Comparison of ENCODE assay signal across 10 mouse cellular contexts in genomic region chr3:55828481-55829256, GRCm38 (mm10). TPM values are rescaled to one million over a fixed set of nuclear protein-coding genes. Genes with fewer than 3 reads are reported as not detected.
DNase-seq lines count a peak whose midpoint lies in the region; ATAC-seq and TF ChIP-seq lines count a peak whose summit lies in the region.
"Had no signal": no experiment of that assay in that cellular context is flagged by ENCODE, and none has a peak within 500 bp of the region (broad histone marks: within the 10 kb centered on the region; RNA-seq: fewer than 3 reads in every experiment).

No protein-coding gene starts in this region.

- TF ChIP-seq CTCF in kidney, postnatal 0 days (IDR thresholded peaks at IDR 0.05; ENCODE audit: low read depth) = no peak

- WGBS in midbrain, embryonic 16.5 days = 46% methylated on average over 10 of the region's 10 CpGs
- 48% methylated on average over 10 of the region's 10 CpGs for WGBS in midbrain, embryonic 15.5 days
- 33% methylated on average over 10 of the region's 10 CpGs for WGBS in kidney, postnatal 0 days

- H3K4me1 ChIP-seq in midbrain, embryonic 16.5 days (ENCODE audit: control insufficient read depth, insufficient read depth, low read length) = peaks cover 14% of the 10 kb centered on the region
- peaks cover 11% of the 10 kb centered on the region for H3K4me1 ChIP-seq in midbrain, embryonic 15.5 days
- no peaks in the 10 kb centered on the region for H3K4me1 ChIP-seq in kidney, postnatal 0 days (replicated peaks; ENCODE audit: insufficient read depth, low read length)

- no peaks in the 10 kb centered on the region for H3K9me3 ChIP-seq in midbrain, embryonic 16.5 days (replicated peaks; ENCODE audit: control insufficient read depth, low read length, poor library complexity, severe bottlenecking)
- no peaks in the 10 kb centered on the region for H3K9me3 ChIP-seq in midbrain, embryonic 15.5 days
- no peaks in the 10 kb centered on the region for H3K9me3 ChIP-seq in kidney, postnatal 0 days (replicated peaks; ENCODE audit: low read length)
- H3K9me3 ChIP-seq: limb, embryonic 12.5 days had no signal

- H3K27me3 ChIP-seq in midbrain, embryonic 16.5 days (ENCODE audit: control insufficient read depth, insufficient read depth, low read depth, low read length) = no peaks in the 10 kb centered on the region
- no peaks in the 10 kb centered on the region for H3K27me3 ChIP-seq in midbrain, embryonic 15.5 days (replicated peaks)
- no peaks in the 10 kb centered on the region for H3K27me3 ChIP-seq in kidney, postnatal 0 days (ENCODE audit: insufficient read depth, low read length)
- H3K27me3 ChIP-seq: limb, embryonic 12.5 days had no signal

- no peak overlapping the region for H3K9ac ChIP-seq in midbrain, embryonic 16.5 days (ENCODE audit: low read depth, low read length)
- no peak overlapping the region for H3K9ac ChIP-seq in midbrain, embryonic 15.5 days
- no peak overlapping the region for H3K9ac ChIP-seq in kidney, postnatal 0 days (ENCODE audit: low read depth, low read length)
- H3K9ac ChIP-seq: limb, embryonic 12.5 days had no signal

- 0 out of 2 replicates have a peak, but pooled peaks have one; percentile 37 for ATAC-seq in midbrain, embryonic 16.5 days
- no peak for ATAC-seq in midbrain, embryonic 15.5 days (replicated peaks)
- no peak for ATAC-seq in kidney, postnatal 0 days (replicated peaks; ENCODE audit: low FRiP score, low read depth)
- ATAC-seq: activated CD4-positive, CD25-positive, alpha-beta regulatory T cell, adult 4 months had no signal

- no peak overlapping the region for H3K4me3 ChIP-seq in midbrain, embryonic 16.5 days (ENCODE audit: low read depth, low read length)
- H3K4me3 ChIP-seq in midbrain, embryonic 15.5 days = no peak overlapping the region
- H3K4me3 ChIP-seq in kidney, postnatal 0 days (replicated peaks; ENCODE audit: low read depth, low read length) = no peak overlapping the region
- H3K4me3 ChIP-seq: limb, embryonic 12.5 days had no signal

- peak; percentile 57 for DNase-seq in embryo, embryonic 10 days (ENCODE audit: low spot score)
- DNase-seq in embryo, embryonic 9.5 days (ENCODE audit: extremely low spot score) = no peak
- DNase-seq in kidney, postnatal 0 days (ENCODE audit: low spot score) = peak; percentile 56
- DNase-seq in naive thymus-derived CD4-positive, alpha-beta T cell, adult 2 months (ENCODE audit: low read depth) = peak; percentile 14
- no peak for DNase-seq in ovary, postnatal 10 days (ENCODE audit: low spot score)
- DNase-seq in left cerebral cortex, adult 18-20 months (ENCODE audit: low spot score in 2 of 2) = no peak

- no peaks in the 10 kb centered on the region for H3K36me3 ChIP-seq in midbrain, embryonic 16.5 days (ENCODE audit: control insufficient read depth, insufficient read depth, low read length)
- no peaks in the 10 kb centered on the region for H3K36me3 ChIP-seq in midbrain, embryonic 15.5 days (replicated peaks)
- no peaks in the 10 kb centered on the region for H3K36me3 ChIP-seq in kidney, postnatal 0 days (ENCODE audit: insufficient read depth, low read length)
- H3K36me3 ChIP-seq: limb, embryonic 12.5 days had no signal

- H3K27ac ChIP-seq in midbrain, embryonic 16.5 days (ENCODE audit: low read length) = 0 out of 2 replicates have a peak overlapping the region, but pooled peaks have one; percentile 11
- no peak overlapping the region for H3K27ac ChIP-seq in midbrain, embryonic 15.5 days
- no peak overlapping the region for H3K27ac ChIP-seq in kidney, postnatal 0 days
- H3K27ac ChIP-seq: limb, embryonic 12.5 days had no signal

- H3K4me2 ChIP-seq in midbrain, embryonic 16.5 days (ENCODE audit: low read length) = no peak overlapping the region
- no peak overlapping the region for H3K4me2 ChIP-seq in midbrain, embryonic 15.5 days
- no peak overlapping the region for H3K4me2 ChIP-seq in kidney, postnatal 0 days (ENCODE audit: low read length)
- H3K4me2 ChIP-seq: limb, embryonic 12.5 days had no signal

RNA-seq across cellular contexts. Expression of gene Mab21l1, which starts 46.4 kb away (rescaled TPM):
- 136 and 156 TPM in 2 replicates for polyA plus RNA-seq in midbrain, embryonic 16.5 days (2015; fragmentation: Nextera tagmentation; extraction: Ambion mirVana)
- 159 and 172 TPM in 2 replicates for polyA plus RNA-seq in midbrain, embryonic 15.5 days (2015; fragmentation: Nextera tagmentation; extraction: Ambion mirVana)
- polyA plus RNA-seq in kidney, postnatal 0 days (2015; fragmentation: Nextera tagmentation; extraction: Ambion mirVana) = 0.20 and 0.23 TPM in 2 replicates
- 1 to 10 TPM; 1.8 to 2.1 TPM for total RNA-seq in left cerebral cortex, adult 18-20 months (2021)

Comparison
In these comparisons a context has a peak if more than half of its experiments do, and no peak if none do; other contexts are left out.
1. DNase-seq: peak in embryo, embryonic 10 days (single experiment), kidney, postnatal 0 days (single experiment) and naive thymus-derived CD4-positive, alpha-beta T cell, adult 2 months (single experiment); none in embryo, embryonic 9.5 days (single experiment), ovary, postnatal 10 days (single experiment) and left cerebral cortex, adult 18-20 months (0 of 2).
2. RNA of gene Mab21l1, which starts 46.4 kb away (polyA plus RNA-seq): 159 to 172 TPM in midbrain, embryonic 15.5 days and 136 to 156 TPM in midbrain, embryonic 16.5 days; 0.20 to 0.23 TPM in kidney, postnatal 0 days; every median in the first group is over 100 times any median in the second.